Mouse (Mus musculus) lung, postnatal 4 days (tissue): ENCODE data around the gene Zgpat.

Experiments
- DNase-seq, 2 experiments: peaks; one replicate each; pipeline ENCODE4 v3.0.0; 2021

Zgpat gene

DNA sequence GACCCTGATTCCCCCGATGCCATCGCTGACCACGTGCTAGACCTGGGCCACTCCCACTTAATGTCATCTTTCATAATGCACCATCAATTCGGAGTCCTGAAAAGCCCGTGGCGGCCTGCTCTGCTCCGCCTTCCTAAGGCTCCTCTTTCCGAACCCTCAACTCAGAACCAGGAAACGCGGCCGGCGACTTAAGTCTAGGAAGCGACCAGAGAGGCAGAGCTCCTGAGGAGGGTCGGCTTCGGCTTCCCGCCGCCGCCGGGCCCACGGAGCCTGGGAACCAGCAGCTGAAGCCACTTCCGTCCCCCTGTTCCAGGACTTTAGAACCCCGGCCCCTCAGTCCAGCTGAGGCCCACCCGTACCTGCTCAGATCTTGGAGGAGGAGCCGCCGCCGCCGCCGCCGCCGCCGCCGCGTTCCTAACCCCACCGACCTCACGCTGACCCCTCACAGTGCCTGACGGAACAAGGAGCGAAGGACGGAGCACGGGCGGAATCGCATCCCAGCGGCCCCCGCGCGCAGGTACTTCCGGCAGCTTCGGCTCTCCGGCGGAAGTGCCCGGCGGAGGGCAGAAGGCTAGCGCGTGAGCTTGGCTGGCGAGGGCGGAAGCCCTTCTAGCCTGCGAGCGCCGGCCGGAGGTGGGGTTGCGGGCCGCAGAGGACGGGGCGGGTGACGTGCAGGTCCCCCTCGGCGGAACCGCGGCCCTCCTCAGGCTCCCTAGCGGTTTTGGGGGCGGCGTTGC is at the start of gene Zgpat, which contains the start of gene Arfrp1:
Gene Zgpat, plus strand, starts transcription at position 69 of the 737 bp plus-strand sequence.
Gene Arfrp1, minus strand, starts transcription at position 545 of the 737 bp plus-strand sequence.
- peak; percentile 91 to 94 for DNase-seq

- DNase-seq = peak; percentile 87 to 89
These were observed 45.3 kb upstream of the Zgpat start, which contains the start of gene Rtel1 for GRCm38 (mm10) chr2:181319248-181320102. TSS of gene Rtel1 (plus strand) at chr2:181319739.

- DNase-seq = no peak
These were observed 44.6 kb upstream of the Zgpat start for GRCm38 (mm10) chr2:181320103-181320499.

DNA sequence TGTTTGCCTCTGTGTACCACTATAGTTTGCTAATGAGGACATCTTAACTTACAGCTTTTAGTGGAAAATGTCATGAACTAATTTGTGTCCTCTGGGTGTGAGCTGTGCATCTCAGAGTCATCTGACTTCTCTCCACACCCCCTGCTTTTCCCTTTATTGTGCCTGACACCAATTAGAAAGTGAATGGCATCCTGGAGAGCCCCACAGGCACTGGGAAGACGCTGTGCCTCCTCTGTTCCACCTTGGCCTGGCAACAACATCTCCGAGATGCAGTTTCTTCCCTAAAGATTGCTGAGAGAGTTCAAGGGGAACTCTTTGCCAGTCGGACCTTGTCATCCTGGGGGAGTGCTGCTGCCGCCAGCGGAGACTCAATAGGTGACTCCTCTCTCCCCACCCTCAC is 42.6 kb upstream of the Zgpat start:
- no peak for DNase-seq

DNA sequence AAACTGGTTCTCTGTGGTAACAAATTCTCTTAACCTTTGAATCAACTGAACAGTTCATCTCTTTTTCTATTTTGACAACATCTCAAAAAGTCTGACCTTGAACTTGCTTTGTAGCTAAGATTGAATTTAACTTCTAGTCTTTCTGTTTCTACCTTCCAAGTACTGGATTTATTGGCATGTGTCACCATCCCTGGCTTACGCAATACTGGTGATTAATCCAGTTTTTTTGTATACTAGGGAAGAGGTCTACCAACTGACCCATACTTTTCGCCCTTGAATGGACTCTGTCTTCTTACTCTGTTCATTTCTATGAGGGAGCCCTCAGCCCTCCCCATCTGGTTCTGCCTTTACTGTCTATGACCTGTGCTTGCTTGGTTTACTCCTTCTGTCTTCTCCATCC is 38.6 kb upstream of the Zgpat start:
- no peak for DNase-seq

- DNase-seq = no peak
These were observed 32.2 kb upstream of the Zgpat start for GRCm38 (mm10) chr2:181332542-181332941.

GRCm38 (mm10) chr2:181334023-181334422 is 30.7 kb upstream of the Zgpat start:
- peak in 1 of 2 experiments; percentile 67 for DNase-seq

- DNase-seq = no peak
These were observed 24.3 kb upstream of the Zgpat start for GRCm38 (mm10) chr2:181340426-181340825.

- DNase-seq = no peak
These were observed 22.0 kb upstream of the Zgpat start for GRCm38 (mm10) chr2:181342766-181343165.

DNA sequence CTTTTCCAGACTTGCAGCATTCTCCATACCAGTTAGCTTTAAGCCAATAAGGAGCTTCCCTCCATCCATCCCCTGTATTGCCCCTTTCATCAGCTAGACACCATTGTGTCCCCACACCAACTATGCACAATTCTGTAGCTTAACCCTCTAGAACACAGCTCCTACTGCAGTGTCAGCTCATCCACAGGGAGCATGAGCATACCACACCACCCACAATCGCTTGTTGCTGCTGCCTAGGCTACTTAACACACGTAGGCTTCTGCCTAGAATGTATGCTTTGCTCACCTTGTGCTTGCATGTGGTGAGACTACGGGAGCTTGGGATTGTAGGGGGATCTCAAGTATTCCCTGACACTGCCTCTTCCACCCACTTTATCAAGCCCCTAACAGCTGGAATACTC is 7.9 kb upstream of the Zgpat start:
- DNase-seq = no peak

GRCm38 (mm10) chr2:181363946-181364345 is 782 bp upstream of the Zgpat start:
- no peak for DNase-seq

- no peak for DNase-seq
These were observed 255 bp upstream of the Zgpat start for GRCm38 (mm10) chr2:181364487-181364859.

- DNase-seq = no peak
These were observed 937 bp downstream of the Zgpat start for GRCm38 (mm10) chr2:181365655-181366075.

GRCm38 (mm10) chr2:181370001-181370400 is 5.3 kb downstream of the Zgpat start:
- no peak for DNase-seq

GRCm38 (mm10) chr2:181375787-181376186 is 11.1 kb downstream of the Zgpat start:
- peak in 1 of 2 experiments; percentile 16 for DNase-seq

DNA sequence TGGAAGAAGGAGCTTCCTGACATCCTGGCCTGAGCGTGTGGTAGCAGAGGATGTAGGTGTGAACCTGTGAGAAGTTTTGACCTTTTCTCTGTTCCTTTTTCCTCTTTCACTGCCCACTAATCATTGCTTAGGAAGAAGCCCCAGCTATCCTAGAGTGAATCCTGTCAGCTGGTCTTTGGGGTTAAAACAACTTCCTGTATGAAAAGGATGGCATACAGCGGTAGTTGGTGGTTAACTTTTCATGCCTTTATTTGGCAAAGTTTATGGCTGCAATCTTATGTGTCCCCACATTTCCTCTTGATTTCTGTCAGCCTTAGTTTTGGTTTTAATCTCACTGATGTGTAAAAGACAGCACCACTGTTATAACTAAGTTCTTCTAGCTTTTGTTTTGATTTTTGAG is 12.5 kb downstream of the Zgpat start:
- DNase-seq = no peak

DNA sequence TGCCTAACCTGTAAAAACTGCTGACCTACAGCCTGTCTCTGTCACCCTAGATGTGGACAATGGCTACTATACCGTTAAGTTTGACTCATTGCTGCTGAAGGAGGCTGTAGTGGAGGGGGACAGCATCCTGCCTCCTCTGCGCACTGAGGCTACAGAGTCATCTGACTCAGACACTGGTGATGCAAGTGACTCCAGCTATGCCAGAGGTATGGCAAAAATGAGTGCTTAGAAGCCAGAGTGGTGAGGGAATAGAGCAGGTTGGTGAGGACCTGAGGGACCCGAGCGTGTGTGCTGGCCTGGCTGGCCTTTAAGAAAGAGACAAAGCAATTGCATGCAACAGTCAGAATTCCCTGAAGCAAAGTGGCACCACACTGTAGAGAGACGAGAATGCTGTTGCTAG is 14.0 kb downstream of the Zgpat start:
- no peak for DNase-seq

- no peak for DNase-seq
These were observed 15.1 kb downstream of the Zgpat start, which contains the start of gene Lime1 for GRCm38 (mm10) chr2:181379778-181380177. TSS of gene Lime1 (plus strand) at chr2:181380078.

DNA sequence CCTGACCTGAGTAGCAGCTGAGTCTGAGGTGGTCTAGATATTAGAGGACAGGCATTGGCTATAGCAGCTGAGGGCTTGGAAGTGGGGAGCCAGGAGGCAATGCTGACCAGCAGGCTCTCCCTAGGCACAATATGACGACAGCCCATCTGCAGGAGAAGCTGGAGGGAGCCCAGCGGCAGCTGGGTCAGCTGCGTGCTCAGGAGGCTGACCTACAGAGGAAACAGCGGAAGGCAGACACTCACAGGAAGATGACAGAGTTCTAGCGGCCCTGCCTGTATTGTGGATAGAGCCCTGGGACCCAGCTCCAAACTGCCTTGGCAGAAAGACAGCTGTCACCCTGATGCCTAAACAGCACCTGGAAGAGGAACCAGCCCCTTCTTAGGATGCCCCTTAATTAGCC is 15.5 kb downstream of the Zgpat start:
- no peak for DNase-seq

DNA sequence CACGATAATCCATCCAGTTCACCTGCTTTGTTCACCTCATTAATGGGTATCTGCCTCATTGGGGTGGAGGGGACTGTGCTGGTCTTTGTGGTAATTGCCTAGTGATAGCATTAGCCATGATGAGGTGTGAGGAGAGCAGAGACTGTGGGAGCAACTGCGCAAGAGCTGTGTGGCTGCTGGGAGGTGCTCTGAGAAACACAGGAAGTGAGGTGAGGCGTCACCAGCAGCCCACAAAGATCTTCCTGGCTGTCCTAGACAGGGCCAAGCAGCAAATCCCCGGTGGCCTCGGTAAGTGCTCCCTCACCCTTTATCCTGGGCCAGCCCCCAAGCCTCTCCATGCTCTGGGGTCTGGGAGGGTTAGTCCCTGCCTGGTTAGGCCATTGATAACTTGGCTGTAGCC is 16.4 kb downstream of the Zgpat start:
- DNase-seq = no peak

- no peak for DNase-seq
These were observed 17.0 kb downstream of the Zgpat start for GRCm38 (mm10) chr2:181381631-181382306.

DNA sequence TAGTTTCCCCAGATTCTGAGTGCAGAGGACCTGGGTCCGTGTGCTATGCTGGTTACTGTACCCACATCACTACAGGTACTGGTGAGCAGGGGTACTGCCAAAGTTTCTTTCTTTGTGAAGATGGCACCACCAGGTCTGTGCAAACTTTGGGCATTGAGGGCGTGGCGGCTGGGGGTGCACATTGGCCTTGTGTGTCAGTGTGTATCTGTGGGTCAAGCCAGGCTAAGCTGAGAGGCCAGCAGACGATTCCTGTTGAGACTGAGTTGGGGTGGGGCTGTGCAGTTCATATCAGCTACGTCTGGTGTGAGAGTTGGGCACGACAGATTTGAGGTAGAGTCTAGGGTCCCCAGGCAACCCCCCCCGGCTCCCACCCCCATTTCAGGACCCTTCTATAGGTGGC is 19.7 kb downstream of the Zgpat start:
- DNase-seq = no peak

- peak; percentile 51 to 77 for DNase-seq
These were observed 20.2 kb downstream of the Zgpat start for GRCm38 (mm10) chr2:181384919-181385391.
